Mouse (Mus musculus) thymus, postnatal 25 days (tissue): ENCODE results near the gene 9230113P08Rik.
"Not testable (repeated sequence)": the region's sequence is repeated elsewhere in the genome, so short reads cannot be mapped to it uniquely, and the experiment has no call there.

Experiments
- DNase-seq: peaks from one replicate; pipeline ENCODE4 v3.0.0; 2022

Gene 9230113P08Rik

DNA sequence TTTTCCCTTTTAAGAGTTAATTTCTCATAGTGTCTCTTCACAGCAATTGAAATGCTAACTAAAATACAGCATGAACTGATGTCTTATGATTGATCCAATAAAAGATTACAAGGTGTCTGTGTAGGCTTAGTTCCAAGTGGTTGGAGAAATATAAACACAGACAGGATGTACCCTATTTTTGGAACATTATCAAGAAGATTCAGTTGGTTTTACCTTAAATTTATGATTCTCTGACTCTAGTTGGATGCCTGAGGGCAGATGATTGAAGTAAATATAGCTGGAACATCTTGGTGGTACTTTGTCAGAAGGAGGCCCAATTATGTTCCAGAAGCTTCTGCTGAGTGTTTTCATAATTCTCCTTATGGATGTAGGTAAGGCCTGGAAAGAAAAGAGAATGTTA lies at the start of gene 9230113P08Rik:
Gene 9230113P08Rik, plus strand, starts transcription at position 301 of the 400 bp plus-strand sequence.
- DNase-seq, result not testable (repeated sequence)

DNA sequence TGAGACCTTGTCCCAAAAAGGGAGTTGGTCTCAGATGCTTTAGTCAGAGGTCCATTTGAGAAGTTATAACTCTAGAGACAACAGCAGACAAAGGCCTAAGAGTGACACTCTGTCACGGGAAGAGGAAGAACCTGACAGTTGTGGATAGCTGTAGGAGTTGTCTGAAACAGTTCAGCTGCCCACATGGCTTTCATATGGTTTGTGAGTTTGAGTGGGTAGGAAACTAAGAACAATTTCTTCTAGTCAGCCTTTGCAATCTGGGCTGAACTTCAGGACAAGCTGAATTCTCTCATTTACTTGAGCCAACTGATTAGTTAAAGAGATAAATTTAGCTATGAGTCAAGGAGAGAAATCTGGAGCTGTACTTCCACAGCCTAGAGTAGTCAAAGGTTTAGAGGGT lies 15.1 kb upstream of the 9230113P08Rik start:
- DNase-seq, result not testable (repeated sequence)

DNA sequence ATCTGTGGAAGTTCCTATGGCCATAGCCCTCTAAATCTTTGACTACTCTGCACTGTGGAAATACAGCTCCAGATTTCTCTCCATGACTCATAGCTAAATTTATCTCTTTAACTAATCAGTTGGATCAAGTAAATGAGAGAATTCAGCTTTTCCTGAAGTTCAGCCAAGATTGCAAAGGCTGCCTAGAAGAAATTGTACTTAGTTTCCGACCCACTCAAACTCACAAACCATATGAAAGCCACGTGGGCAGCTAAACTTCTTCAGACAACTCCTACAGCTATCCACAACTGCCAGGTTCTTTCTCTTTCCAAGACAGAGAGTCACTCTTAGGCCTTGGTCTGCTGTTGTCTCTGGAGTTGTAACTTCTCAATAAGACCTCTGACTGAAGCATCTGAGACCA lies 3.7 kb upstream of the 9230113P08Rik start:
- no peak for DNase-seq

DNA sequence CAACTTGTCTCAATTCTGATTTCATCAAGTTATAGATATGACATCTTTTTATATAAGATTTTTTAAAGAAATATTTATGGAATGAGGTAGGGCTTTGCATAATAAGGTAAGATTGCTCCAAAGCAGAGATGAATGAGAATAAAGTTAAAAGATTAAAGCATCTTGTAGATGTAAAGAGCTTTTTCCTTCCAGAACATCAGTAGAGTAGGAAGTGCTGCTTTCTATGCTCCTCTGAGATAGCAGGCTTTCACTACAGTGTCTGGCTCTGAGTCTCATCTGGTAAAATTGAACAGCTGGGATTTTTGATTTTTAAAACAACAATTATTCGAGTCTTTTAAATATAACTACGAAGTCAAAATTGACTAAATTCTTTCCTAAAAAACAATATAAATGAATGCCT lies 22.6 kb downstream of the 9230113P08Rik start:
- DNase-seq, result no peak
